Mouse (Mus musculus): Measurements from ENCODE around the gene Rhbdd2.

The Rhbdd2 gene

GRCm38 (mm10) chr5:135680967-135681545 lies 48.6 kb downstream of the Rhbdd2 start:
- DNase-seq (ENCODE audit: low read depth, low spot score) = peak; percentile 26

GRCm38 (mm10) chr5:135682009-135682408 lies 49.6 kb downstream of the Rhbdd2 start:
- DNase-seq (ENCODE audit: low read depth, low spot score) = no peak

GRCm38 (mm10) chr5:135682942-135683570 lies 50.6 kb downstream of the Rhbdd2 start:
- no peak for DNase-seq (ENCODE audit: low read depth, low spot score)

GRCm38 (mm10) chr5:135690401-135690800 lies 58.0 kb downstream of the Rhbdd2 start:
- no peak for DNase-seq (ENCODE audit: low read depth, low spot score)

GRCm38 (mm10) chr5:135691266-135691665 lies 58.8 kb downstream of the Rhbdd2 start:
- no peak for DNase-seq (ENCODE audit: low read depth, low spot score)

GRCm38 (mm10) chr5:135693281-135693853 lies 60.9 kb downstream of the Rhbdd2 start:
- no peak for DNase-seq (ENCODE audit: low read depth, low spot score)

- DNase-seq (ENCODE audit: low read depth, low spot score) = no peak
Measured at GRCm38 (mm10) chr5:135695277-135695721, 62.9 kb downstream of the Rhbdd2 start.
